Mouse (Mus musculus) cerebellum, postnatal 14 days (tissue): Measurements from ENCODE around the gene Nsmce4a.

Experiments
- DNase-seq, 2 experiments: peaks; one replicate each; pipeline ENCODE4 v3.0.0; 2021; ENCODE audit warnings: mixed read lengths in 2 of 2

Gene Nsmce4a

DNA sequence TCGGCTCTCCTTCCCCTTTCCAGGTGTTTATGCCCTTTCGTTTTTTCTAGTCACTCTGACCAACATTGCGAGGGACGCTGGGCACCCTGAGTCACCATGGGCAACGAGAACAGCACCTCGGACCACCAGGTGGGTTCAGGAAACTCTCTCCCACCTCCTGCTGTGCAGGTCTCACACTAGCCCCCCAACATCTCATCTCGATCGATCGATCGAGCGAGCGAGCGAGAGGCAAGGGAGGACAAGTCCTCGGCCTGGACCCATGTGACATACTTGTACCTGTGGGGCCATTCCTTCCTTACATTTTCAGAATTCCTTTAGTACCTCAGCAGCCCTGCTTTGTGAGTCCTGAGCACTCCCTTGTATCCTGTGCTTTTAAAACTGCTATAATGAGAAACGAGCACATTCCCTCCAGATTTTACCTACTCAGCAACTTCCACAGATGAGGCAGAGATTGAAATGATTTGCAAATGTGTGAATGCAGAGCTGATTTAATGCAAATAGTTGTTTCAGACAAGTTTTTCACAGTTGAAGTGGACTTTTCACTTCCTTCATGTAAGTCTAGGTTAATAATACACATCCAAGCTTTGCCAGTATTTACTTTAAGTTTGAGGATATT lies 4.6 kb upstream of the Nsmce4a start, which contains the start of gene Tacc2:
Tacc2 (plus strand) TSS at position 51 of the 616 bp plus-strand sequence.
- no peak for DNase-seq

GRCm38 (mm10) chr7:130576981-130577380 lies 4.1 kb upstream of the Nsmce4a start:
- no peak for DNase-seq

DNA sequence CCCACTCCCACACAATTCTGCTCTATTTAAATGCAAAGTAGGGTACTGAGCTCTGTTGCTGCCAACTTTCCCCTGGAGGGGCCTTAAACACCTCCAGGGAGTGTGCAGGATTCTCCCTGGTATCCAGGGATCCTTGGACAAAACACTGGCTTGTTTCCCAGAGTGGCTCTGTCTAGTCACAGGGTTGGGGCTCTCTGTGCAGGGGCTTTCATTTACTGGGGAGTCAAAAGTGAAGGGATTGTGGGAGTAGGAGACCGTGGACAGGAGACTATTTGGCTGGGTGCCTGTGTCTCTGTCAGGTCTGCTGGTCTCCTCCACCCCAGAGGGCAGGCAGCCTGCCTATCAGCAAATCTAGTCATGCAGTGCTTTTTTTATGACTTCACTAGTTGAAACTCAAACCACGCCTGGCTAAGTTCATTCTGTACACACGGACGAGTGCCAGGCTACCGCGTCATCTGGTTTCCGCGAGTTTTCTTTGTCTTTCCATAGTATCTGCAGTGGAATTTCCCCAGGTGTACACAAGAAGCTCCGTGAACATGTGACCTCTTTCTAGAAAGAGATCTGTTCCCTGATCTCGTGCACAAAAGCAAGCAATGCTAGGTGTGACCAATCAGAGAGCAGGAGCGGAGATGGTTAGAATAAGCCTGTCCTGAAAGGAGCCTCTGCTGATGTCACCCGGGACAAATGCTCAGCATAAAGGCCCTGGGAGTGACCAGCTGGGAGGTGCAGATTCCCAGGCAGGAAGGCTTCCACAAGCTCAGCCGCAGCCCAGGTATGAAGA lies 1.5 kb upstream of the Nsmce4a start:
- DNase-seq = peak in 1 of 2 experiments; percentile 27

- no peak for DNase-seq
Measured at GRCm38 (mm10) chr7:130573746-130574145, 828 bp upstream of the Nsmce4a start.

GRCm38 (mm10) chr7:130570472-130570871 lies 2.4 kb downstream of the Nsmce4a start:
- DNase-seq = no peak

DNA sequence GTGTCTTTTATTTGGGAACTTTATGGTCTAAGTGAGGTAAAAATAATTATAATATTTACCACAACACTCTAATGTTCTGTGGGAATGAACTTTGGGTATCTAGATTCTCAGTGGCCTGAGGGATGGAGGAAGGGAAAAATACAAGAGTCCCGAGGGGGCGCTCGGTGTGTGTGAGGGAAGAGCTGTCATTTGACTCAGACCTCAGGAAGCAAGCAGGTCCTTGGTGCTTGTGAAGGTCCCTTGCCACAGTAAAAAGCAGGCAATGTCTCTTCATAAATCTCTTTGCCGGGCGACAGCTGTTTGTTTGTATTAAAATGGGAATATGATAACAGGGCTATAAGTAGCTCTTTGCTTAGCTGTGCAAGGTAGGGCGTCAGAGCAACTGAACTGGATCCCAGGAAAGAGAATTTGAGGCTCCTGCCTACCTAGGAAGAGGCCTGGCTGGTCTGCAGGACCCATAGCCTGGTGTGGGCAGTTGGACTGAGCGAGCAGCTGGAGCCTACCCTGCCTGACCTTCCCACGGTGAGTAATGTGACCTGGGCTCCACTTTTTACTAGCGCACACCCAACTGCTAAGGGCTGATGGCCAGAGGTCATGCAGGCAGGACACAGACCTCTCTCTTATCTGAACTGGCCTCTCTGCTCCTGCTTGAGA lies 4.0 kb downstream of the Nsmce4a start:
- DNase-seq = no peak

- DNase-seq = no peak
Measured at GRCm38 (mm10) chr7:130564596-130564995, 8.3 kb downstream of the Nsmce4a start.

GRCm38 (mm10) chr7:130563880-130564279 lies 9.0 kb downstream of the Nsmce4a start:
- DNase-seq = no peak

GRCm38 (mm10) chr7:130563276-130563675 lies 9.6 kb downstream of the Nsmce4a start:
- DNase-seq = no peak

- DNase-seq = no peak
Measured at GRCm38 (mm10) chr7:130560933-130561332, 12.0 kb downstream of the Nsmce4a start.

GRCm38 (mm10) chr7:130558592-130558991 lies 14.3 kb downstream of the Nsmce4a start:
- no peak for DNase-seq

DNA sequence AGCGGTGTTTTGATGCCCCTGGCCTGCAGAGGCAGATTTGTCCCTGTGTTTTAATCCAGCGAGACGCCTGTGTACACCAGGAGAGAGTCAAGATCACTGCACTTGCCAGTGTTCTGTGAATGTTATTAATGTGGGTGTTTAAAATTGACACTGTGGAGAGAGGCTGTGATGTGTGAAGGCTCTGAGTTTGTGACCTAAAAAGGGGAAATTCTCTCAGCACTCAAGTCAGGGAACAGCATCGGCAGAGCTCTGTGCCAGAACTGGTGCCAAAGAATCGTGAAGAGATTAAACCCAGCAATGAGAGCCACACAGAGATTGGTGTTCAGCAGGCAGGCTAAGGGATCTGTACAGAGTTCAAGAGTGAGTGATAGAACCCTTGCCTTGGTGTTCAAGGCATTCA lies 17.3 kb downstream of the Nsmce4a start:
- no peak for DNase-seq

- peak in 1 of 2 experiments; percentile 48 for DNase-seq
Measured at GRCm38 (mm10) chr7:130553321-130553720, 19.6 kb downstream of the Nsmce4a start.

- DNase-seq = peak; percentile 72 to 85
Measured at GRCm38 (mm10) chr7:130552780-130553179, 20.1 kb downstream of the Nsmce4a start.

GRCm38 (mm10) chr7:130547635-130548175 lies 25.2 kb downstream of the Nsmce4a start:
- no peak for DNase-seq

DNA sequence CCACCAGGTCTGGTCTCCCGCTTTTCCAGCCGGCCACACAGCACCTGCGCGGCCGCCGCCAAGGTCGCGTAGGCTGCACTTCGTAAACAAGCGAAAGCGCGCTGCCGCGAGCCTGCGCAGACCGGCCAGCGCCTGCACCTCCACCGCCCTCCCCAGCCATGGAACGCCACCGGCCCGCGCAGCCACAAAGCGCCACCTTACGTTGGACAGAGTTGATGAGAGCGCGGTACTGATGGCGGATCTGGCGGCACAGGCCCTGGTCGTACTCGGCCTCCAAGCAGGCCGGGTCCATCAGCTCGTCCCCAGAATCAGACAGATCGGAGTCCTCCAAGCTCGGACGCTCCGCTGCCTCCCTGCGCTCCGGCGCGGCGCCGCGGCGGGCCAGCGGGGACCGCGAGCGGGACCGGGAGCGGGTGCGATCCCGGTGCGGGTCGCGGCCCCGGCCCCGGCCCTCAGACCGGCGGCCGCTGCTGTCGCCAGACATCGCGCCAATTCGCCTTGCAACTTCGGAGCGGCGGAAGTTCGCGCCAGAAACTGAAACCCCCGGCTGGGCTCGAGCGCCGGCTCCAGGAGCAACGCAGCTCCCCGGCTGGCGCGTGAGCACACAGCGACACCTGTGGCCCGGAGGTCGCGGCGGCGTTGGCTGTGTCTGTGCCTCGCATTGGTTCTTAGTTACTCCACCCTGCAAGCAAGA lies 26.0 kb downstream of the Nsmce4a start:
- peak; percentile 96 for DNase-seq

GRCm38 (mm10) chr7:130546421-130546790 lies 26.5 kb downstream of the Nsmce4a start:
- DNase-seq = no peak

DNA sequence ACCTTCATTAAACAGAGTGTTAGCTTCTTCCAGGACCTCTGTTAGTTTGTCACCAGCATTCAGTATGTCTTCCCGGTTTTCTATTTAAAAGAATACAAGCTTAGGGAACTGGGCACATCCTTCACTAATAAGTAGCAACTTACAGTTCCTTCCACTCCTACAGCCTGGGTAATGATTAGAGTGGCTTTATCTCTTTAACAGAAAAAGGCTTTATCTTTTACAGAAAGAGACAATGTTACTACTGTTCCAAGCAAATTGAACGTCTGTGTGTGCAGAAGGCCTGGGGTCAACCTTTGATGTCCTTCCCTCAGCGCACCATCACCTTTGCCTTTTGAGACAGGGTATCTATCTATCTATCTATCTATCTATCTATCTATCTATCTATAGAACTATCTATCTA lies 27.0 kb downstream of the Nsmce4a start:
- no peak for DNase-seq

DNA sequence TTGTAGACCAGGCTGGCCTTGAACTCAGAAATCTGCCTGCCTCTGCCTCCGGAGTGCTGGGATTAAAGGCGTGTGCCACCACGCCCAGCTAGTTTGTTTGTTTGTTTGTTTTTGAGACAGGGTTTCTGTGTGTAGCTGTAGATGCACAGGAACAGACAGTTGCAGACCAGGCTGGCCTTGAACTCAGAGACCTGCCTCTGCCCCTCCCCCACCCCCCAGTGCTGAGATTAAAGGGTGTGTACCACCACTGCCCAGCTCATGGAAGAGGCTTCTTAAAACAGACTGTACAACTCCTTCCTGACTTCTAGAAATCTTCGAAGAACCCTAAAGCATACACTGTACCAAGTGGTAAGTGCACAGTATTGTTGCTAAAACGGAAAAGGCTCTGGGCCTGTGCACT lies 27.5 kb downstream of the Nsmce4a start:
- no peak for DNase-seq

DNA sequence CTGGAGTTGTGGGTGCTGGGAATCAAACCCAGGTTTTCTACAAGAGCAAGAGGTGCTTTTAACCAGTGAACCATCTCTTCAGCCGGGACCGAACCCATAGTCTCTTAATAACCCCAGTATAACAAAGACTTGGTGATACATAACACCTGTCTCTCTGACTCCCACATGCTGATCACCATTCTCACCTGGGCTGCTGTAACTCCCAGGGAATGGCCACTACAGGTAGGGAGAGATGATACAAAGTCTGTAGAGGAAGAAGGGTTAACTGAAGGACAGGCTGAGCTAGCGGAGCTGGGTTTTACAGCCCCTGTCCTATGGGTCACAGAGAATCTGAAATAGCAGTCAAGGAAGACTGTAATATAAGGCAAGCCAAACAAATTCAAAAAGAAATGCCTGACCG lies 29.7 kb downstream of the Nsmce4a start:
- no peak for DNase-seq

- no peak for DNase-seq
Measured at GRCm38 (mm10) chr7:130540176-130540575, 32.7 kb downstream of the Nsmce4a start.

- DNase-seq = no peak
Measured at GRCm38 (mm10) chr7:130537068-130537467, 35.9 kb downstream of the Nsmce4a start.

DNA sequence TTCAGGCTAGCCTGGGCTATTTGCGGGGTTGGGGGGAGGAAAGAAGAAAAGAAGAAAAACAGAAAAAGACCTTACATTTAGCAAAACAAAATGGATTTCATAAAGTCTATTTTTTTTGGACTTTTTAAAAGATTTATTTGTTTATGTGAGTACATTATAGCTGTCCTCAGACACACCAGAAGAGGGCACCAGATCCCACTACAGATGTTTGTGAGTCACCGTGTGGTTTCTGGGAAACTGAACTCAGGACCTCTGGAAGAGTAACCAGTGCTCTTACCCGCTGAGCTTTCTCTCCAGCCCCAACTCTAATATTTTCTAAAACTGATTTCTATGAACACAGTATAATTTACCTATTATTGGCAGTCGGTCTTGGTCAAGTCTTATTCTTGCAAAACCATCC lies 37.7 kb downstream of the Nsmce4a start:
- no peak for DNase-seq
